Mouse (Mus musculus): ENCODE results near the gene Tecrl. TPM values are rescaled to one million over a fixed set of nuclear protein-coding genes. Genes with fewer than 3 reads are reported as not detected.

Gene Tecrl
- total RNA-seq (2021): under 1 TPM in 1 of 2 experiments, not detected in 1; 0.16 TPM

DNA sequence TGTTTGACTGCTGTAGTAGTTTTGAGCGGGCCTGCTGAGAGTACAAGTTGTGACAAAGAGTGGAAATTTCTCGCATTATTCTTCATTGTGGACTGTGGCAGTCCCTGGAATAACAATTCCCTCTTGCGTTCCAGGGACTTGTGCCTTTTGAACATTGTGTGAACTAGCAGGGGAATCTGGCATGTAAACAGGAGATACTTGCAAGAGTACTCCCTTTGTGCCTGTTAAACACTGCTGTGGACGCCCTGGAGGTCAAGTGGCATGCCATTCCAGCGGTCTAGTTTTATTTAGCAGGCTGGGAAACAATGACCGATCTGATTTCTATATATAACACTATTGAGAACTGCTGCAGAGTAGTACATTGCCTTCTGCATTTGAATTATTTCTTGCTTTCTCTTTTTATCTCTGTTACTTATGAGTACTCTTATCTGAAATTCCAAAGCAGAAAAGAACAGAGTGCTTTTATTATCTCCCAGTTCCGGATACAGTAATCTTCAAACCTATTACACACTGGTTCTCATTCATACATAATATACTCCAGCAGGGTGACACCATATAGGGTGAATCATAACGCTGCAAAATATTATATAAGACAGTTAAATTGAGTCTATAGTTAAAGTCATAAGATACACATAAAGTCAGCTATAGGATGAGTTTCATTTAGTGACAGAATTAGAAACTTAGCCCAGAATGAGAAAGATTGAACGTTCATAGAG lies at the start of gene Tecrl:
Gene Tecrl (minus strand): TSS at position 350 of the 716 bp plus-strand sequence.
- intact Hi-C loops (cut with DNase I): no loop called here
- DNase-seq (ENCODE audit: low spot score in 2 of 2): peak in 1 of 2 experiments; percentile 6

DNA sequence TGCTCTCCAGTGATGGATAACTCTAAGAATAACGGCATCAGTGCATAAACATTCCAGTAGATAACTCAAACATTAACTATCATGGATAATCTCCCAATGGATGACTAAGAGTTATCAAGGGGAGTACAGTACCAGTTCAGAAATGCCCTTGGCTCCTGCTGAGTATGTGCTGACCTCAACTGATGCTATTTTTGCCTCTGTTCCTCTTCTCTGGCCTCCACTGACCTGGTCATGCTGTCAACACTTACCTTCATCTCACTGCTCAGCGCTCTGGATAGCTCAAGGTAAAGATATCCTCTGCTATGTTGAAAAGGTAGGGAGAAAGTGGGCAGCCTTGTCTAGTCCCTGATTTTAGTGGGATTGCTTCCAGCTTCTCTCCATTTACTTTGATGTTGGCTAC lies 30.0 kb upstream of the Tecrl start:
- no peak for DNase-seq (ENCODE audit: low spot score in 2 of 2)
- intact Hi-C loops (cut with DNase I): no loop called here

DNA sequence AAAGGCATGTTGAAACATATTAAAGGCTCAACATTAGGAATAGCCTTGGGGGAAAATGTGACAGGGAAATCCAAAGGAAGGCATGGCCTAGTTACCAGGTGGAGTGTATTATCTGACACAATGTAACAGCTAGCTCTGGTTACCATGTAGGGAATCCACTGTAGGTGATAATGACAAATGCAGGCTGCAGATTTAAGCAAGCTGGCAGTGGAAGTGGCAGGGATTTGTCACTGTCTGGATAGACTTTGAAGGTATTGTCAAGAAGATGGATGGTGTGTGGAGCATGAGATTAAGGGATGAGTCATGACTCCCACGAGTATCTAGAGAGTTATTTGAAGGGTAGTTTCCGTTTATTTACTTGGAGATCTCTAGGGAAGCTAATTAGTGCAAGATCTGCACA lies 3.4 kb downstream of the Tecrl start:
- intact Hi-C loops (cut with DNase I): no loop called here
- no peak for DNase-seq (ENCODE audit: low spot score in 2 of 2)

DNA sequence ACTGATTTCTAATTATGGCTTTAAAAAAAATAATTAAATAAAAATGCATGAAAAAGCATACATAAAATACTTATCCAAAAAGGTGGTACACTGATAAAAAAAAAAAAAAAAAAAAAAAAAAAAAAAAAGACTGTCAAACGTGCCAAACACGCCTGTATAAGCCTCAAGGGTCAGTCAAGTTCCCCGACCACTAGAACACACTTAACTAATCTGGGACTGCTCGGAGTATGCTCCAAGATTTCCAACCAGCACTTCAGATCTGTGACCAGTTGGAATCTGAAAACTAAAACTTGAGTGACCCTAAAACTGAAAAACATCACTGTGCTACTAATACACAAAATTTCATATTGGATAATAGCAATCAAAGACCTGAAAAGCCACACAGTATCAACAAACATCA lies 15.9 kb downstream of the Tecrl start:
- intact Hi-C loops (cut with DNase I): no loop called here
- DNase-seq (ENCODE audit: low spot score in 2 of 2): no peak

DNA sequence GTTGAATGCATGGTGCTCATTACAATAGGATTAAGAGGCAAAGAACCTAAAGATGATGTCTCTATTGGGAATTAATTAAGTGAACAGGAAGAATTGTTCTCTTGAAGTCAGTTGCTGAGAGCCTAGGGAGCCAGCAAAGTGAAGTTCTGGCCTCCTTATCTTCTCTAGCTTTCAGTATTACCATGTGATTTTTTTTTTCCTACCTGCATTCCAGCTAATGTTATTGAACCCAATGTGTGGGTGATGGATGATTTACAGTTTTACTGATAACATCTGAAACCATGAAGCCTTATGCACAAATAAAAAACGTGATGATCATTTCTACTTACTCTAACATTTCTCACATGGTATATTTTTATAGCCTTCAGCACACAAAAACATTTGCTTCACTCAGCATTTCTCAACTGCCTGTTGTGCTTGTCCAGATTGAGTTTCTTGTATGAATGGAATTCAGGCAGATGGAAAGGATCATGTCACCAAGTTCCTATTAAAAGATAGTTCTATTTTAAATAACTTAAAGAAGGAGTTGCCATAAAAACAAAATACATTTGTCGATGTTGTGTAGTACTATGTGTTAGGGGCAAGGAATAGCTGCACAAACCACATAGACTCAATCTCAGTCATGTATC lies 87.7 kb downstream of the Tecrl start:
- intact Hi-C loops (cut with DNase I): no loop called here
- no peak for DNase-seq (ENCODE audit: low spot score in 2 of 2)

DNA sequence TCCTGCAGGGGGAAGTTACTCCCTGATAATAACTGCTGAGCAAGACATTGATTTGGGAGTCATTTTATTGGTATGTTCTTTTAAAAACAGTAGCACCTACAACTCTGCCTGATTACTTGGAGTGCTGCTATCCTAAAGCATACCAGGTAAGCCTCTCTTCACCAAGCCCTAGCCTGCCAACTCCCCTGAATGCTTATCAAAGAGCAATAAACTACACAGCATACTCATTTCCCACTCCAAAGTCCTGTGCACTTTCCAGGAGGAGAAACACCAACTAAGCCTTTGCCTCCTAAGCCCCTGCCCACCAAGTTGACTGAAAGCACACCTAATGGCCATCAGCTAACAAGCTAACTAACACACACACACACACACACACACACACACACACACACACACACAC lies 94.9 kb downstream of the Tecrl start:
- no peak for DNase-seq (ENCODE audit: low spot score in 2 of 2)
- intact Hi-C loops (cut with DNase I): no loop called here

DNA sequence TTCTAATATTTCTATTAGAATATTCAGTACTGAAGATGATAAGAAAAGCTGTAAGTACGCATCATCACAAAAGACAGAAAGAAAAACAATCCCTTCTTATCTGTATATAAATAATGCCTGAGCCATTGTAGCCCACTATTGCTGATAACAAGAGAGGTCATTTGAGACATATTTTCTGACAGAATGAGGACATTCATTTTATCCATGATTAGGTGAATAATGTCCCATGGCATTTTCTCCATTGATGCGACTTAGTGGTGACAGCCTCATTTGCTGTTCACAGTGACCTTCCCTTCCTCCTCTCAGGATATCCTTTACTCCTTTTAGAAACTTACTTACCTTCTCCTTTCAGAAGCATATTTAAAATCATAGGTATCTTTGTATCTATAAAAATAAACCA lies 100.9 kb downstream of the Tecrl start:
- DNase-seq (ENCODE audit: low spot score in 2 of 2): no peak
- intact Hi-C loops (cut with DNase I): no loop called here

DNA sequence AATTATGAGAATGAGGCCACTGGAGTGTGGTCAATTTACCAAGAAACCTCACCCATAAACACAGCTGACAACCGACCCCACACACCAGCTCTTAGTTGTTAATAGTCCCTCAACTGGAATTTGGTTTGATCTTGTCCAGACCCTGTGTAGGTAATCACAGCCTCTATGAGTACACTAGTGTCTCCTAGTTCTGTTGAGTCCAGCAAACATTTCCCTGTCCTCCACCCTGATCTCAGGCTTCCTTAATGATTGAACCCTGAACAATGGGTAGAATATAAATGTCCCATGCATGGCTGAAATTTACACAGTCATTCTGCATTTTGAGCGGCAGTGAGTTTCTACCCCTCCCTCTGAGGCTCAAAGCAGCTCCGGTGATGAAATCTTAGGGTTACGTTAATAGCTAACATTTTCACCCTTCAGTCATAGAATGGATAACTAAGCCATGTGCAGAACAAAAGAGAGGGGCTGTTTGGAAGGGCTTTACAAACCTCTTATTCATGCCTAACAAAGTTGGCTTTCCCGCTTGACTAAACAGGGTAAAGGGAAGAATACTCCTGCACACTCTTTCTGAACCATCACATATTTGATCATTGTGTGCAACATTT lies 116.0 kb downstream of the Tecrl start:
- intact Hi-C loops (cut with DNase I): no loop called here
- no peak for DNase-seq (ENCODE audit: low spot score in 2 of 2)
